Mouse (Mus musculus) liver, embryonic 15.5 days (tissue): ENCODE data around the gene Lrch1. TPM values are rescaled to one million over a fixed set of nuclear protein-coding genes. Genes with fewer than 3 reads are reported as not detected.

Source experiments
- ATAC-seq: fragments of 200-750 bp; cut with Nextera tagmentation; 2 replicates; pipeline ENCODE4 v1.8.0; 2017; ENCODE audit warnings: moderate number of reproducible peaks, mild to moderate bottlenecking, moderate library complexity; ENCODE audit not compliant: insufficient read depth
- H3K27ac ChIP-seq: fragments of 300-500 bp; sonication (generic); replicated peaks from 2 replicates; pipeline ENCODE4 v1.5.1; 2015; ENCODE audit warnings: mild to moderate bottlenecking, inconsistent platforms
- H3K27me3 ChIP-seq: fragments of 300-500 bp; sonication (generic); 2 replicates; pipeline ENCODE4 v1.6.1; 2015; ENCODE audit warnings: mild to moderate bottlenecking, inconsistent platforms
- H3K36me3 ChIP-seq: fragments of 300-500 bp; sonication (generic); replicated peaks from 2 replicates; pipeline ENCODE4 v1.6.1; 2015; ENCODE audit warnings: moderate library complexity, mild to moderate bottlenecking, inconsistent platforms
- H3K4me1 ChIP-seq: fragments of 300-500 bp; sonication (generic); replicated peaks from 2 replicates; pipeline ENCODE4 v1.6.1; 2015; ENCODE audit warnings: inconsistent platforms
- H3K4me2 ChIP-seq: fragments of 300-500 bp; sonication (generic); 2 replicates; pipeline ENCODE4 v1.6.1; 2015; ENCODE audit warnings: moderate library complexity, mild to moderate bottlenecking, inconsistent platforms
- H3K4me3 ChIP-seq: fragments of 300-500 bp; sonication (generic); replicated peaks from 2 replicates; pipeline ENCODE4 v1.5.1; 2015; ENCODE audit warnings: mild to moderate bottlenecking, inconsistent platforms
- H3K9ac ChIP-seq: fragments of 300-500 bp; sonication (generic); 2 replicates; pipeline ENCODE4 v1.6.1; 2015; ENCODE audit warnings: moderate library complexity, mild to moderate bottlenecking, inconsistent platforms
- H3K9me3 ChIP-seq: fragments of 300-500 bp; sonication (generic); replicated peaks from 2 replicates; pipeline ENCODE4 v1.6.1; 2016; ENCODE audit warnings: inconsistent platforms
- WGBS: fragments of 180-500 bp; shearing (Covaris S2); methylation state at CpG from one replicate; pipeline ENCODE4 v1.1.7; 2015; ENCODE audit warnings: mixed read lengths; ENCODE audit not compliant: insufficient replicate concordance; 5-methylcytosine and 5-hydroxymethylcytosine counted together
- polyA plus RNA-seq: library from polyadenylated mRNA; unstranded; fragments of >200 nt; fragmentation: Nextera tagmentation; extraction: Ambion mirVana; gene quantifications from 2 replicates; pipeline ENCODE4 v1.2.1, GENCODE M21; 2015

Gene Lrch1
- polyA plus RNA-seq, 1 experiment from 2014 or later: 4.5 TPM

GRCm38 (mm10) chr14:74888103-74888502 lies 59.6 kb downstream of the Lrch1 start:
- ATAC-seq: no peak
- Histone ChIP-seq H3K4me3 (no peak overlapping the region), H3K27ac (no peak overlapping the region), H3K4me2 (no peak overlapping the region), H3K36me3 (no peaks in the 10 kb centered on the region), H3K4me1 (peaks cover 22% of the 10 kb centered on the region), H3K9ac (no peak overlapping the region), H3K27me3 (no peaks in the 10 kb centered on the region), H3K9me3 (no peaks in the 10 kb centered on the region)
- 75% methylated on average over 1 of the region's 1 CpGs for WGBS

GRCm38 (mm10) chr14:74886453-74886852 lies 61.2 kb downstream of the Lrch1 start:
- H3K27ac ChIP-seq: no peak overlapping the region
- no peak for ATAC-seq
- WGBS: 65% methylated on average over 5 of the region's 5 CpGs
- no peak overlapping the region for H3K4me2 ChIP-seq
- no peaks in the 10 kb centered on the region for H3K9me3 ChIP-seq
- no peak overlapping the region for H3K4me3 ChIP-seq
- no peaks in the 10 kb centered on the region for H3K36me3 ChIP-seq
- peaks cover 27% of the 10 kb centered on the region for H3K4me1 ChIP-seq
- no peak overlapping the region for H3K9ac ChIP-seq
- H3K27me3 ChIP-seq: no peaks in the 10 kb centered on the region

GRCm38 (mm10) chr14:74884920-74885319 lies 62.8 kb downstream of the Lrch1 start:
- no peak for ATAC-seq
- Histone ChIP-seq H3K9me3 (no peaks in the 10 kb centered on the region), H3K27me3 (no peaks in the 10 kb centered on the region), H3K9ac (no peak overlapping the region), H3K36me3 (no peaks in the 10 kb centered on the region), H3K4me2 (no peak overlapping the region), H3K4me1 (peaks cover 27% of the 10 kb centered on the region), H3K4me3 (no peak overlapping the region), H3K27ac (no peak overlapping the region)
- WGBS: 82% methylated on average over 7 of the region's 7 CpGs

GRCm38 (mm10) chr14:74884024-74884680 lies 63.5 kb downstream of the Lrch1 start:
- Histone ChIP-seq H3K9me3 (no peaks in the 10 kb centered on the region), H3K27me3 (no peaks in the 10 kb centered on the region), H3K27ac (no peak overlapping the region), H3K36me3 (no peaks in the 10 kb centered on the region), H3K4me3 (no peak overlapping the region), H3K4me2 (no peak overlapping the region), H3K9ac (no peak overlapping the region), H3K4me1 (peaks cover 20% of the 10 kb centered on the region)
- ATAC-seq: no peak
- WGBS: 60% methylated on average over 13 of the region's 13 CpGs

GRCm38 (mm10) chr14:74883204-74883603 lies 64.5 kb downstream of the Lrch1 start:
- Histone ChIP-seq H3K4me1 (peaks cover 18% of the 10 kb centered on the region), H3K27ac (no peak overlapping the region), H3K4me3 (no peak overlapping the region), H3K27me3 (no peaks in the 10 kb centered on the region), H3K9ac (no peak overlapping the region), H3K9me3 (no peaks in the 10 kb centered on the region), H3K4me2 (no peak overlapping the region), H3K36me3 (no peaks in the 10 kb centered on the region)
- WGBS: 74% methylated on average over 11 of the region's 11 CpGs
- no peak for ATAC-seq

GRCm38 (mm10) chr14:74882754-74883153 lies 64.9 kb downstream of the Lrch1 start:
- H3K9ac ChIP-seq: no peak overlapping the region
- no peak for ATAC-seq
- no peaks in the 10 kb centered on the region for H3K27me3 ChIP-seq
- H3K4me2 ChIP-seq: no peak overlapping the region
- no peak overlapping the region for H3K27ac ChIP-seq
- 69% methylated on average over 3 of the region's 3 CpGs for WGBS
- peaks cover 20% of the 10 kb centered on the region for H3K4me1 ChIP-seq
- H3K9me3 ChIP-seq: no peaks in the 10 kb centered on the region
- H3K4me3 ChIP-seq: no peak overlapping the region
- H3K36me3 ChIP-seq: no peaks in the 10 kb centered on the region

- 77% methylated on average over 10 of the region's 10 CpGs for WGBS
- no peaks in the 10 kb centered on the region for H3K36me3 ChIP-seq
- peaks cover 22% of the 10 kb centered on the region for H3K4me1 ChIP-seq
- no peaks in the 10 kb centered on the region for H3K27me3 ChIP-seq
- no peak overlapping the region for H3K27ac ChIP-seq
- H3K9ac ChIP-seq: no peak overlapping the region
- H3K9me3 ChIP-seq: no peaks in the 10 kb centered on the region
- no peak overlapping the region for H3K4me3 ChIP-seq
- no peak for ATAC-seq
- no peak overlapping the region for H3K4me2 ChIP-seq
Measured at GRCm38 (mm10) chr14:74880868-74881267, 66.8 kb downstream of the Lrch1 start.

- no peak for ATAC-seq
- Histone ChIP-seq H3K4me2 (no peak overlapping the region), H3K36me3 (no peaks in the 10 kb centered on the region), H3K9me3 (no peaks in the 10 kb centered on the region), H3K27ac (no peak overlapping the region), H3K4me1 (peaks cover 18% of the 10 kb centered on the region), H3K27me3 (no peaks in the 10 kb centered on the region), H3K9ac (no peak overlapping the region), H3K4me3 (no peak overlapping the region)
- WGBS: 73% methylated on average over 10 of the region's 10 CpGs
Measured at GRCm38 (mm10) chr14:74879480-74879879, 68.2 kb downstream of the Lrch1 start.

GRCm38 (mm10) chr14:74877287-74877686 lies 70.4 kb downstream of the Lrch1 start:
- H3K27ac ChIP-seq: no peak overlapping the region
- H3K27me3 ChIP-seq: no peaks in the 10 kb centered on the region
- peaks cover 15% of the 10 kb centered on the region; the same call in 1 of the 2 replicates for H3K4me1 ChIP-seq
- WGBS: 65% methylated on average over 5 of the region's 5 CpGs
- no peaks in the 10 kb centered on the region for H3K36me3 ChIP-seq
- no peaks in the 10 kb centered on the region for H3K9me3 ChIP-seq
- H3K4me3 ChIP-seq: no peak overlapping the region
- ATAC-seq: no peak
- H3K4me2 ChIP-seq: no peak overlapping the region
- H3K9ac ChIP-seq: no peak overlapping the region

- no peak overlapping the region for H3K4me3 ChIP-seq
- H3K9me3 ChIP-seq: no peaks in the 10 kb centered on the region
- no peak for ATAC-seq
- H3K27ac ChIP-seq: no peak overlapping the region
- peaks cover 55% of the 10 kb centered on the region for H3K4me1 ChIP-seq
- no peaks in the 10 kb centered on the region for H3K27me3 ChIP-seq
- H3K9ac ChIP-seq: no peak overlapping the region
- WGBS: 54% methylated on average over 4 of the region's 4 CpGs
- no peaks in the 10 kb centered on the region for H3K36me3 ChIP-seq
- H3K4me2 ChIP-seq: no peak overlapping the region
Measured at GRCm38 (mm10) chr14:74871220-74871619, 76.5 kb downstream of the Lrch1 start.

GRCm38 (mm10) chr14:74868902-74869230 lies 78.8 kb downstream of the Lrch1 start:
- peak overlapping the region; percentile 74 for H3K27ac ChIP-seq
- H3K9ac ChIP-seq: peak overlapping the region; percentile 27; the same call in 1 of the 2 replicates
- peak; percentile 88 for ATAC-seq
- H3K4me2 ChIP-seq: peak overlapping the region; percentile 64
- no peaks in the 10 kb centered on the region for H3K27me3 ChIP-seq
- WGBS: 21% methylated on average over 4 of the region's 4 CpGs
- no peaks in the 10 kb centered on the region for H3K9me3 ChIP-seq
- no peaks in the 10 kb centered on the region for H3K36me3 ChIP-seq
- peaks cover 74% of the 10 kb centered on the region for H3K4me1 ChIP-seq
- H3K4me3 ChIP-seq: peak overlapping the region; percentile 30
